Mouse (Mus musculus): ENCODE measurements around the gene 4921524J17Rik. TPM values are rescaled to one million over a fixed set of nuclear protein-coding genes. Genes with fewer than 3 reads are reported as not detected.

4921524J17Rik gene
- total and polyA plus RNA-seq, 2 experiments from 2014 or later: 40.1 to 75.7 TPM

DNA sequence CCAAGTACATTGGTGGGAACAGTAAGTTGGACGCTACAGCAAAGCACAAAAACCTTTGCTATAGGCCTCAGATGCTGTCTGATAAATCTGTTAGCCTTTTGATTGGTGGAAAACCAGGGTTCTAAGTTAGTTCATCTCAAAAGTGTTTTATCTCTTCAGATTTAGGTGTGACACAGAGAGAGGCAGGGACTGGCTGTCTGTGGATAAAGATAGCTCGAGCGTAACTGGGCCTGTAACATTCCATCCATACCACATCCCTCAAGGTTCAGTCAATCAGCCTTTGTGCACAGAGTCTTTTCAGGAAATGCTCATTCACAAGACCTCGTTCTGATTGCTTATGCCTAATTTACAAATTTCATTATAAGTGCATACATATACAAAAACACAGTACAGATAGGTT is 3.4 kb downstream of the 4921524J17Rik start:
- WGBS: 15% methylated on average over 4 of the region's 4 CpGs
- no peak for DNase-seq
- no peaks in the 10 kb centered on the region for H3K27me3 ChIP-seq (ENCODE audit: insufficient read depth, low read length)
- H3K4me2 ChIP-seq (ENCODE audit: low read depth): peak overlapping the region; percentile 13; the same call in 1 of the 2 replicates
- H3K9ac ChIP-seq: no peak overlapping the region
- no peaks in the 10 kb centered on the region for H3K9me3 ChIP-seq (ENCODE audit: low read length)
- no peak overlapping the region for H3K27ac ChIP-seq (ENCODE audit: low read depth, low read length)
- H3K4me3 ChIP-seq (ENCODE audit: low read depth, low read length): no peak overlapping the region
- no peak for ATAC-seq
- TF ChIP-seq CTCF (IDR thresholded peaks at IDR 0.05; ENCODE audit: low read depth): no peak
- H3K36me3 ChIP-seq (ENCODE audit: insufficient read depth): no peaks in the 10 kb centered on the region
- peaks cover 23% of the 10 kb centered on the region; the same call in 1 of the 2 replicates for H3K4me1 ChIP-seq (ENCODE audit: insufficient read depth)

DNA sequence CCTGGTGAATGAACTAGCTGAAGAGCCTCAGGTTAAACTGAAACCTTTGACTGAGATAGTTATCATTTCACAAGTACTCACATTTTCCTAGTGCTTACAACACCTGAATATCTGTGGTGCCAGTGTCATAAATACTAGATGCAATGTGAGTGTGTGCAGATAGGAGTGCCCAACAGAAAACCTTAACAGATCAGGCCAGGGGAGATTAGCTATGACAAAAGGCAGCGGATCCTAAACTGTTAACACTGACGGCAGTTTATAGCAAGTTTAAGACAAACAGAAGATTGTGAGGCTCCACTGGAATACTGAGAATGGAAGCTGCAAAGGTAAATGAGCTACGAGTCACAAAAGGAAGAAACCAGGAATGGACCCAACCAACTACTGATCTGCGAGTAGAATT is 5.6 kb downstream of the 4921524J17Rik start:
- H3K9ac ChIP-seq: no peak overlapping the region
- H3K4me2 ChIP-seq (ENCODE audit: low read depth): no peak overlapping the region
- TF ChIP-seq CTCF (IDR thresholded peaks at IDR 0.05; ENCODE audit: low read depth): no peak
- WGBS: 74% methylated on average over 4 of the region's 4 CpGs
- no peak for ATAC-seq
- H3K27me3 ChIP-seq (ENCODE audit: insufficient read depth, low read length): no peaks in the 10 kb centered on the region
- no peak overlapping the region for H3K27ac ChIP-seq (ENCODE audit: low read depth, low read length)
- no peak for DNase-seq
- H3K36me3 ChIP-seq (ENCODE audit: insufficient read depth): no peaks in the 10 kb centered on the region; the same call in 1 of the 2 replicates
- H3K4me1 ChIP-seq (ENCODE audit: insufficient read depth): peaks cover 23% of the 10 kb centered on the region; the same call in 1 of the 2 replicates
- no peak overlapping the region for H3K4me3 ChIP-seq (ENCODE audit: low read depth, low read length)
- H3K9me3 ChIP-seq (ENCODE audit: low read length): no peaks in the 10 kb centered on the region

DNA sequence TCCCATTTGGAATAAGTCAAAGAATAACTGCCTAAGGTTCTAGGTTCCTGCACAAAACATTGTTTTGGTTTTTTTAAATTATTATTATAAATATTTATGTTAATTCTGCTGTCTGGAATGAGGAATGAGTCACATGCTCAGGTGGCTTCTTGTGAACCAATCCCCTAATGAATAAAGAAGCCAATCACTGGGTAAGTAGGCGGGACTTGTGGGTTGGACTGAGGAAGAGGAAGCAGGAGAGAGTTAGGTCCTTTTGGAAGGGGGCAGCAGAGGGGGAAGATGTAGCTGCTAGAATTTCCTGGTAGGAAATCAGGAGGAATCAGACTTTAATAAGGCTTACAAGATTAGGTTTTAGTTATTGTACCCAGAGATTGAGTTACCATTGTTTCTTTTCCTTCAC is 11.3 kb downstream of the 4921524J17Rik start:
- 94% methylated on average over 1 of the region's 1 CpGs for WGBS
- no peaks in the 10 kb centered on the region for H3K27me3 ChIP-seq (ENCODE audit: insufficient read depth, low read length)
- H3K4me1 ChIP-seq (ENCODE audit: insufficient read depth): no peaks in the 10 kb centered on the region
- H3K4me3 ChIP-seq (ENCODE audit: low read depth, low read length): no peak overlapping the region
- no peak for TF ChIP-seq CTCF (IDR thresholded peaks at IDR 0.05; ENCODE audit: low read depth)
- H3K4me2 ChIP-seq (ENCODE audit: low read depth): no peak overlapping the region
- no peak for ATAC-seq
- no peak overlapping the region for H3K27ac ChIP-seq (ENCODE audit: low read depth, low read length)
- DNase-seq: no peak
- no peak overlapping the region for H3K9ac ChIP-seq
- no peaks in the 10 kb centered on the region; the same call in 1 of the 2 replicates for H3K36me3 ChIP-seq (ENCODE audit: insufficient read depth)
- no peaks in the 10 kb centered on the region for H3K9me3 ChIP-seq (ENCODE audit: low read length)

DNA sequence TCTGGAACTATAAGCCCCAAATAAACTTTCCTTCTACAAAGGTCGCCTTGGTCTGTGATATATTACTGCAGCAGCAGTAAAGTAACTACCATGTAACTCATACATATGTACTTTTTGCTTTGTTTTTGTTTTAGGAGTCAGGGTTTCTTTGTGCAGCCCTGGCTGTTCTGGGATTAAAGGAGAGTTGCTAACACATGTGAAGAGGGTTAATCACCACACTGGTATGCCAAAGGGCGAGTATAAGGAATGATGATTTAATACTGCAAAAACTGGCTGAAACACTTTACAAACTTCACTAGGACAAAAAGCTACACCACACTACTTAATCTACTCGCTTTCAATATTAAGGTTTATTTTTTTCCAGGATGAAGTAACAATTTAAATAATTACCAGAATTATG is 24.1 kb downstream of the 4921524J17Rik start:
- no peak overlapping the region for H3K9ac ChIP-seq
- no peak for TF ChIP-seq CTCF (IDR thresholded peaks at IDR 0.05; ENCODE audit: low read depth)
- H3K27me3 ChIP-seq (ENCODE audit: insufficient read depth, low read length): no peaks in the 10 kb centered on the region
- H3K4me1 ChIP-seq (ENCODE audit: insufficient read depth): no peaks in the 10 kb centered on the region
- DNase-seq (no peak), ATAC-seq (no peak)
- H3K4me2 ChIP-seq (ENCODE audit: low read depth): no peak overlapping the region
- H3K4me3 ChIP-seq (ENCODE audit: low read depth, low read length): no peak overlapping the region
- no peak overlapping the region for H3K27ac ChIP-seq (ENCODE audit: low read depth, low read length)
- no peaks in the 10 kb centered on the region for H3K9me3 ChIP-seq (ENCODE audit: low read length)
- H3K36me3 ChIP-seq (ENCODE audit: insufficient read depth): peaks cover 10% of the 10 kb centered on the region; the same call in 1 of the 2 replicates
- 83% methylated on average over 3 of the region's 3 CpGs for WGBS

DNA sequence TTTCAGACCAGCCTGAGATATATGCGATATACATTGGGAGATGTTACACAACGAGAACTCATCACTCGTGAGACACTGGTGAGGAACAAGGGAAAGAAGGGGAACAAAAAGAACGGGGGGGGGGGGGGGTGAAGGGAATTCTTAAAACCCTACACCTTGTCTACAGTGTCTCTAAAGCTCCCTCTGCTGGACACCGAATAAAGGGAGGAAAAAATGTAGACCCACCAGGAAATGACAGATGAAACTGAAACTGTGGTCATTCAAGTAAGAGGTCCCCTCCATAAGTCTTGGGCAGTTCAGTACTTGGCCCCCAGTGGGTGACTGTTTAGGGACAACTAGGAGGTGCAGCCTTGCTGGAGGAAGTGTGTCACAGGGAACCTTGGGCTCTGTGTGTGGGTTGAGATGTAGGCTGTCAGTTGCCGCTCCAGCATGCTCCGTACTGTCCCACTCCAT is 24.6 kb downstream of the 4921524J17Rik start:
- 65% methylated on average over 7 of the region's 7 CpGs for WGBS
- no peak overlapping the region for H3K4me2 ChIP-seq (ENCODE audit: low read depth)
- H3K9me3 ChIP-seq (ENCODE audit: low read length): no peaks in the 10 kb centered on the region
- peak; percentile 54 for TF ChIP-seq CTCF (IDR thresholded peaks at IDR 0.05; ENCODE audit: low read depth)
- ATAC-seq (no peak), DNase-seq (peak; percentile 51)
- no peak overlapping the region for H3K9ac ChIP-seq
- H3K4me3 ChIP-seq (ENCODE audit: low read depth, low read length): no peak overlapping the region
- no peaks in the 10 kb centered on the region for H3K4me1 ChIP-seq (ENCODE audit: insufficient read depth)
- H3K27ac ChIP-seq (ENCODE audit: low read depth, low read length): no peak overlapping the region
- peaks cover 10% of the 10 kb centered on the region; the same call in 1 of the 2 replicates for H3K36me3 ChIP-seq (ENCODE audit: insufficient read depth)
- no peaks in the 10 kb centered on the region for H3K27me3 ChIP-seq (ENCODE audit: insufficient read depth, low read length)

DNA sequence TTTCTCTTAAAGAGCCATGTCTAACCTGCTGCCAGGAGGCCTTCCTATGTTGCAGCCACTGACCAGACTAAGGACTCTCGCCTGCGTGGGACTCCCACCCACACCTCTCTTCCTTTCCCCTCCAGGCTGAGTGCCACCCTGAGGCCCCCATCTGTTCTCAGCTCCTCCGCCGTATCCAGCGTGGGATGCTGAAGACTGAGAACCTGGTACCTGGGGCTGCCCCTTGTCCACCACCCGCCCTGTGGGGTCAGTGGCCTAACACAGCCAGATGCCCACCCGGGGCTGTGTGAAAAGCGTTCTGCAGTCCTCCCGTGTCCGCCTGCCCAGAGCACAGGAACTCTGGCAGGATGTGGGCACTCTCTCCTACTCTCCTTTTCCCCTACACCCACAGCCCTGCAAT is 26.7 kb downstream of the 4921524J17Rik start:
- no peak overlapping the region for H3K9ac ChIP-seq
- H3K9me3 ChIP-seq (ENCODE audit: low read length): no peaks in the 10 kb centered on the region
- H3K27me3 ChIP-seq (ENCODE audit: insufficient read depth, low read length): no peaks in the 10 kb centered on the region
- no peak for TF ChIP-seq CTCF (IDR thresholded peaks at IDR 0.05; ENCODE audit: low read depth)
- H3K27ac ChIP-seq (ENCODE audit: low read depth, low read length): no peak overlapping the region
- H3K4me1 ChIP-seq (ENCODE audit: insufficient read depth): no peaks in the 10 kb centered on the region
- no peak for DNase-seq
- 75% methylated on average over 10 of the region's 10 CpGs for WGBS
- no peak for ATAC-seq
- no peak overlapping the region for H3K4me3 ChIP-seq (ENCODE audit: low read depth, low read length)
- peaks cover 10% of the 10 kb centered on the region; the same call in 1 of the 2 replicates for H3K36me3 ChIP-seq (ENCODE audit: insufficient read depth)
- H3K4me2 ChIP-seq (ENCODE audit: low read depth): no peak overlapping the region

DNA sequence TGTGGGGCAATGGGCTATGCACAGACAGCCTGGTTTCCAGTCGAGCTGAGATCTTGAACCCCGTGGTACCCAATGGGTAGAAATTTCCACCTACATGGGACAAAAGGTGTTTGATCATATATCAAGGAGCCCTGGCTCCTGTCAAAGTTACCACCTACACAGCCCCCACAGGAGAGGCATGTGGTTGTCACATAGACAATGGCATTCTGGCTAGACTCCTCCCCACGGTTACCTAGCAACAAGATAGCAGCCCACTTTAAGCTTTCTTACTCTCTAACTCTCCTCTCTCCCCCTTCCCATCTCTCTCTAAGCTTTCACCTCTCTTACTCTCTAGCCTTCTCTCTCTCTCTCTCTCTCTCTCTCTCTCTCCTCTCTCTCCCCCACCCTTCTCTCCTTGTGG is 27.2 kb downstream of the 4921524J17Rik start:
- peak; percentile 66; the same call in 1 of the 2 replicates for ATAC-seq
- Histone ChIP-seq H3K9me3 (ENCODE audit: low read length) (no peaks in the 10 kb centered on the region), H3K4me3 (ENCODE audit: low read depth, low read length) (no peak overlapping the region), H3K9ac (no peak overlapping the region), H3K4me1 (ENCODE audit: insufficient read depth) (no peaks in the 10 kb centered on the region), H3K4me2 (ENCODE audit: low read depth) (no peak overlapping the region), H3K27ac (ENCODE audit: low read depth, low read length) (no peak overlapping the region), H3K36me3 (ENCODE audit: insufficient read depth) (peaks cover 10% of the 10 kb centered on the region; the same call in 1 of the 2 replicates), H3K27me3 (ENCODE audit: insufficient read depth, low read length) (no peaks in the 10 kb centered on the region)
- no peak for DNase-seq
- WGBS: 50% methylated on average over 3 of the region's 3 CpGs
- no peak for TF ChIP-seq CTCF (IDR thresholded peaks at IDR 0.05; ENCODE audit: low read depth)

Measured in forebrain, postnatal 0 days (tissue).